Mouse (Mus musculus): ENCODE results near the gene Cdca5. TPM values are rescaled to one million over a fixed set of nuclear protein-coding genes. Genes with fewer than 3 reads are reported as not detected.
"Not testable (repeated sequence)": the region's sequence is repeated elsewhere in the genome, so short reads cannot be mapped to it uniquely, and the experiment has no call there.

The Cdca5 gene
- total RNA-seq, 2 experiments from 2014 or later: 1.5 to 3.0 TPM

GRCm38 (mm10) chr19:6097847-6098246, 13.1 kb downstream of the Cdca5 start:
- intact Hi-C loops (cut with DNase I): no loop called here
- DNase-seq: no peak

DNA sequence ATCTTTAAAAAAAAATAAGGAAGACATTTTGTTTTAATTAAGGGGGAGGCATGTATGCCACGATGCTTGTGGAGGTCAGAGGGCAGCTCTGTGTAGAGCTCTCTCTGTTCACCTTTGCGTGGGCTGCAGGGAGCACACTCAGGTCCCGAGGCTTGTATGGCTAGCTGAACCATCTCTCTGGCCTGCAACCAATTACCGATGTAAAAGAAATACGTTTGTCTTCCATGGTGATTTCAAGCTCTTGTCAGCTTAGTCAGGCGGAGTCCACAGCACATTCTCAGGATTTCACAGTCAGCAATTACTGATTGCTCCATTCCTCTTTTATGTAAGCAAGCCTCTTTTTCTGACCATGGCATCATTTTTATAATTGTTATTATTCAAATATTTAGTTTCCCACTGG, 16.4 kb downstream of the Cdca5 start:
- intact Hi-C loops (cut with DNase I): no loop called here
- DNase-seq: no peak

DNA sequence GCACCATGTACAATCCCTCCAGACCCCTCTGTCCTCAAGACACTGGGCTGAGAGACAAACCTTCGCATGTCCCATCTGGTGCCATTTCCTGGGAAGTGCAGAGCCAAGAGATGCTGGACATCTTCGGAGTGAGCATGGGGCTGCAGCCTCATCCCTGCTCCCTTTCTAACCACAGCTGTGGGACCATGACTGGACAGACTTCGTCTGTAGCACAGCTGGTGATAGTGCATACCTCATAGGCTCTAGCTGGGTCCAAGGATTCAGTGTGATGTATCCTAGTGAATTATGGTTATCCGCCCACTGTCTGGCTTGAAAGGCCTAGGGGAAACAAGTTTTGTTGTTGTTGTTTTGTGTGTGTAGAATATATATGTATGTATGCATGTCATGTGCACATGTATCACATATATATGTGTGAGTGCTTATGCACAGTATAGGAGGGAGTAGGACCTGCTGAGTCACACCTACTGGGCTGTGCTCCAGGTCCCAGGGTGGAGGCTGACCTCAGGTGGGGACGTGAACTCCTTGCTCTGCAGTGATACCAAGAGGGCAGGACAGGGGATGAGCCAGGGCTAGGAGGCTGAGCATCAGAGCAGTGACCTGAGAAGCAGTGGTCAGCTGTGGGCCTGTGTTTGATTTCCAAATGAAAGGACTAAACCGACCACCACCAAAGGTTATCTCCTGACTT, 17.5 kb downstream of the Cdca5 start:
- no peak for DNase-seq
- intact Hi-C loops (cut with DNase I): no loop called here

DNA sequence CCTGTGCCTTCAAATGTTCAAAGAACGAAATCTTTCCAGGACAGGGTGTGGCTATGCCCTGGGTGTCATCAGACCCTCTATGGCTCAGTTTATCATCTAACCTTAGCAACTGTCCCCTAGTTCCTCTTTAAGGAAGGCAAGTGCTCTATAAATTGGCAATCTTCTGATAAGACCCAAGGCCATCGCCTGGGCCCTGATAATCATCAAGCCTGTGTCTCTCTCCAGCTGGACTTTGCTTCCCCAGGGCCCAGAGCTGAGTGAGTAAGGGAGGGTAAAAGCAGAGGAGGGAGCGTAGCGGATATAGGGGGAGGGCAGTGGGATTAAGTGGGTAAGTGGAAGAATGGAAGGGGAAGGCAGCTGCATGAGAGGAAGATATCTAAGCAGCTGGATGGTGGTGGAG, 19.7 kb downstream of the Cdca5 start:
- DNase-seq: no peak
- intact Hi-C loops (cut with DNase I): no loop called here

GRCm38 (mm10) chr19:6105586-6105985, 20.8 kb downstream of the Cdca5 start, which contains the start of gene Naaladl1:
TSS of gene Naaladl1 (plus strand) at chr19:6105782.
- DNase-seq: no peak
- intact Hi-C loops (cut with DNase I): no loop called here

DNA sequence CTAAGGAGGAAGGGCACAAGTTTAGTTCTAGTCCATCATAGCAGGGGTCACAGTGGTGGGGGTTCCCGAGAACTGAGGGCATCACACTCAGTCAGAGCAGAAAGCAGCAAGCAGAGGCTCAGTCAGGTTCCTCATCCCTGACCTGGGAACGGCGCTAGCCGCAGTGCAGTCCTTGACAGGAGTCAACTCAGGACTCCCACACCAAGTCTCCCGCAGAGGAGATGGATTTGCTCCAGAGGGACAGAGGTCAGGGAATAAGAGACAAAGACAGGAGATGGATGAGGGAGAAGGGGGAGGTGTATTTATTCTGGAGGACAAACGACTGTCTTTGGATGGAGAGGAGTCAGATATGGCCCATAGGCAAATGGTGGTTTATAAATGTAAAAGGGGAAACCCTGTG, 28.3 kb downstream of the Cdca5 start:
- intact Hi-C loops (cut with DNase I): no loop called here

GRCm38 (mm10) chr19:6116113-6116850, 31.5 kb downstream of the Cdca5 start:
- intact Hi-C loops (cut with DNase I): no loop called here
- DNase-seq: no peak

More for the DNA sequence above, 28.3 kb downstream of the Cdca5 start:
- DNase-seq: no peak

DNA sequence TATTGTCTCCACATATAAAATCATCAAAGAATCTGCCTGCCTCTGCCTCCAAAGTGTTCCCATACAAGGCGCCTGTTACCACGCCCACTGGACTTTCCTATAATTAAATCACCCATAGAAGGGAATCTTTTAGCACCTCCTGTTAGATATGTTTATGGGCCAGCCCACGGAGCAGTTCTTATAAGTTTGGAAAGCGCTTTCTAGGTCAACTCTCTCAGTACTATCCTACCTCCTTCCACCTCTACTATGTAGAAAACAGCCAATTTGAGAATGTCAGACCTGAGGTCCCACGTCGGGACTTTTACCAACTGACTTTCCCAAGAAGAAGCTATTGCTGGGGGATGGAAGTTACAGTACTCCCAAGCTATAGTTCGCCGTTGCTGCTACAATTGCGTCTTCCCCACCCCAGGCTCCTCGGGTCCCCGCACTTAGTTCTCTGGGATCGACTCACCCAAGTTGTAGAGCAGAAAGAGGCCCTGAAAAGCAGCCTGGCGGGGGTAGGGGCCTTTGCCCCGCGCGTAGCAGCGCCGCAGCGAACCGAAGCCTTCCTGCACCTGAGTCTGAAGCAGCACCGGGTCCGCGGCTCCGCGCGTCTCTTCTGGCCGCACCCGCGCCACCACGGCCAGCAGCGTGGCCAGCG, 32.7 kb downstream of the Cdca5 start:
- intact Hi-C loops (cut with DNase I): no loop called here
- DNase-seq: no peak

GRCm38 (mm10) chr19:6117986-6118676, 33.3 kb downstream of the Cdca5 start, which contains the start of gene Sac3d1:
TSS of gene Sac3d1 (minus strand) at chr19:6118650.
- peak; percentile 90 for DNase-seq
- intact Hi-C loops (cut with DNase I): no loop called here

DNA sequence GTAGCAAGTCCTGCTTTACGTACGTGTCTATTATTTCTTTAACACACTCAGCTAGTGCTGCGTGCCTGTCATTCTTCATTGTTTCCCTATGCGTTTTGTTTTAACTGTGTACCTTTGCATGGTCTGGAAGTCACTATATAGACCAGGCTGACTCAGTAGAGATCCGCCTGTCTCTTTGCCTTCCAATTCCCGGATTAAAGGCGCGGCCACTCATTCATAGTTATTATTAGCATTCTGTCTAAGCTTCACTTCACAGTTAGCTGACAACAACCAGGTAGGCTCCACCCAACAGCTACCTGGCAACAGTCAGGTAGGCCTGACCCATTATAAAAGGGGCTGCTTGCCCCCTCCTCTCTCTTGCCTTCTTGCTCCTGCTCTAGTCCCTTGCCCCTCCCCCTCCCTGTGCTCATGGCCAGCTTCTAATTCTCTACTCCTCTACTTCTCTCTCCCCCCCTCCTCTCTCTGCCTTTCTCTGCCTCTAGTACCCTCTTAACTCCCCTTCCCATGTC, 33.9 kb downstream of the Cdca5 start:
- intact Hi-C loops (cut with DNase I): no loop called here
- peak; percentile 32 for DNase-seq

DNA sequence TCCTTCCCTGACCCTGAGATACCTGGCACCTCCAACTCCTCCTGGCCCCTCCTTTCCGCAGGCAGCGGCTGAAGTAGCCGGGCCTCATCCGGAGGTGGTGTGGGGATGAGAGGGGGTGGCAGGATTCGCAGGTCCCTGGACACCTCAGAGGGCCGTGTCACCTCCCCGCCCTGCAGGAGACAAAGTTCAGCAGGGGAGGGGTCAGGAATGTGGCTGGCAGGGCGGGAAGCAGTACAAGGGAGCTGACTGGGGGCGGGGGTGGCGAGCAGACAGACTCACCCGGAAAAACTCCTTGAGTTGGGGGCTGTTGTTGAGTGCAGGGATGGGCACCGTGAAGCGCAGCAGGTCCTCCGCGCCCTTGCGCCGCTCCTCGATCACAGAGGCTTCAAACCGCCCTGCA, 37.0 kb downstream of the Cdca5 start:
- no peak for DNase-seq
- intact Hi-C loops (cut with DNase I): no loop called here

- DNase-seq: no peak
- intact Hi-C loops (cut with DNase I): no loop called here
These were observed 38.5 kb downstream of the Cdca5 start for GRCm38 (mm10) chr19:6123330-6123729.

- intact Hi-C loops (cut with DNase I): no loop called here
- DNase-seq: no peak
These were observed 40.1 kb downstream of the Cdca5 start for GRCm38 (mm10) chr19:6124898-6125297.

- DNase-seq: peak; percentile 32
- intact Hi-C loops (cut with DNase I): no loop called here
These were observed 41.5 kb downstream of the Cdca5 start for GRCm38 (mm10) chr19:6126289-6126688.

GRCm38 (mm10) chr19:6126789-6127580, 42.2 kb downstream of the Cdca5 start:
- intact Hi-C loops (cut with DNase I): no loop called here
- DNase-seq: no peak

- peak; percentile 96 for DNase-seq
- intact Hi-C loops (cut with DNase I): no loop called here
These were observed 43.1 kb downstream of the Cdca5 start, which contains the start of gene Snx15 for GRCm38 (mm10) chr19:6127760-6128341. TSS of gene Snx15 (minus strand) at chr19:6128304.

GRCm38 (mm10) chr19:6130414-6131128, 45.8 kb downstream of the Cdca5 start:
- intact Hi-C loops (cut with DNase I): not testable (repeated sequence)

DNA sequence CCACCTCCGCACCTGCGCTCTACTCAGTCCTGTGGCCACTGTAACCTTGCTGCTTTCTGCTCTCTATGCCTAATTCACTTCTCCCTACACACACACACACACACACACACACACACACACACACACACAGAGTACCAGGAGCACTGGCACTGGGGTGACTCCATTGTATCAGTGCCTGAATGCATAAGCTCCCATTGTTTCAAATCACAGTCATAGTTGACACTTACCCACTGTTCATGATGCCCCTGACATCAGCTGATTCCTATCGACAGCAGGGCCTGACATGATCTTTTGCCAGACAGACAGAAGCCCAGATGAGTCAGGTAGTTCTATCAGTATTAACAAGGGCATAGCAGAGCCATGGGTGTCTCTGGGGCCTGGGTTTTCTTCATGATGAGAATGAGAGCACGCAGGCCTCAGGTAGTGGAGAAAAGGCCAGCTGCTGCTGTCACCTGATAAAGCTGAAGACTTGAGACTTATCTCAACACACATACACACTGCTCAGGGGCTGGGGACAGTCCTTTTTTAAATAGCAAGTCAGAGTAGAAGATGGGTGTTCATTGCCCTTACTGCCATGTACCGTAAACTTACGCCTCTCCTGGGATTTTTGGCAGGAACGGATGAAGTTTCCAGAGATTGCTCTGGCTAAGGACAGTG, 47.5 kb downstream of the Cdca5 start:
- intact Hi-C loops (cut with DNase I): no loop called here
- DNase-seq: no peak

More at GRCm38 (mm10) chr19:6130414-6131128, 45.8 kb downstream of the Cdca5 start:
- not testable (repeated sequence) for DNase-seq
